Mouse (Mus musculus): ENCODE results near the gene Mospd3. TPM values are rescaled to one million over a fixed set of nuclear protein-coding genes. Genes with fewer than 3 reads are reported as not detected.

Mospd3 gene
- total RNA-seq (2023) = 41.8 and 42.3 TPM in 2 replicates

GRCm38 (mm10) chr5:137600619-137601364, at the start of gene Mospd3:
Gene Mospd3, minus strand, starts transcription at chr5:137601058.

DNA sequence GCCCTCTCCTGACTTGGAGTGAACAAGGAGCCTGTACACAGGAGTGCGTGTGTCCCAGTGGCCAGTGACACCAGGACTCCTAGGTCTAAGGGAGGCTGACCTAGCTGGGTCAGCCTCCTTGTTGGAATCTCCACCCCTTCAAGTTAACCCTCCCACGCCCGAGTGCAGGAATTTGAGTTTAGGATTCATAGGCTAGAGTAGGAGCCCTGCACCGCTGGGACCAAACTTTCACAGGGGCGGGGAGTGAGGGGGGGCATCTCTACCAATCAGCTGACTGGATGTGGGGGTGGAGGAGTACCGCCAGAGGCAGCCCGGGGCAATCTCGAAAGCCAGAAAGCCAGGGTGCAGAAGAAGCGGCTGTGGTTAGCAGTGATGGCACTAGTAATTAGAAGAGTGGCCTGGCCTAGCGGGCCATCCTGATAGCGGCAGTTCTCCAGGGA, 44.8 kb upstream of the Mospd3 start, which contains the start of gene Irs3:
TSS of gene Irs3 (minus strand) at position 63 of the 440 bp plus-strand sequence.

GRCm38 (mm10) chr5:137641054-137641453, 40.2 kb upstream of the Mospd3 start, which contains the start of gene Sap25:
Gene Sap25, plus strand, starts transcription at chr5:137641334.

DNA sequence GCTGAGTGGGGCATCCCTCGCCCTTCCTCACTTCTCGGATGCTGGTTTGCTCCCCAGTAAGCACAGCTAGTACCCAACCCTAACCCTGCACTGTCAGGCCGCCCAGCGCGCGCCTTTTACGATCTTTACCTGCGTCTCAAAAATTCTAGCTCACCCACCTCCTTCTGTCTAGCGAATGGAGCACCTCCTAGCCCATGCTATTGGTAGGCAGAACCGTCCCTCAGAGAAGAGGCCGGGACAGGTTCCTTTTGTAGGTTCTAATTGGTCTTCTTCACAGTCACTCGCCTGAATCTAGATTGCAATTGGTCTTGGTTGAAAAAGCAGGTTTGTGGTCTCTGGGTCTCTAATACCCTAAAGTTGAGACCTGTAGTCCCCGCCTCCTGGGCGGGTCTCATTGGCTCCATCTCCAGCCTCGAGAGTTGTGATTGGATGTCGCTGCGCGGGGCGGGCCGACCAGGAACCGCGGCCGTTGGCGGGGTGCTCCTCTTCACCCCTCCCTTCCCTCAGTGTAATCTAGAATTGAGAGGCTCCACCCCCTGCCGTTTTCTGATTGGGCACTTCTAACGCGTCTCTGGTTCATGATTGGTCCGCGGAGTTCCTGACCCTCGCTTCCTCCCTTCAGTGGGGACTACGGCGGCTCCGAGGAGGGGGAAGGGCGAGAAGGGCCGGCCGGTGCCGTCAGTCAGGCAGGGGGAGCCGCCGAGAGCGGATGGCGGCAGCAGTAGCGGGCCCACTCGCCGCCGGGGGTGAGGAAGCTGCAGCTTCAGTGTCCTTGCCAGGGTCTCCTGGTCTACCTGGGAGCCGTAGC, 27.8 kb upstream of the Mospd3 start, which contains the start of the genes Fbxo24, Lrch4 and Gm20605:
TSS of gene Fbxo24 (minus strand) at position 505 of the 808 bp plus-strand sequence.
TSS of gene Lrch4 (plus strand) at position 624 of the 808 bp plus-strand sequence.
TSS of gene Gm20605 (plus strand) at position 678 of the 808 bp plus-strand sequence.

DNA sequence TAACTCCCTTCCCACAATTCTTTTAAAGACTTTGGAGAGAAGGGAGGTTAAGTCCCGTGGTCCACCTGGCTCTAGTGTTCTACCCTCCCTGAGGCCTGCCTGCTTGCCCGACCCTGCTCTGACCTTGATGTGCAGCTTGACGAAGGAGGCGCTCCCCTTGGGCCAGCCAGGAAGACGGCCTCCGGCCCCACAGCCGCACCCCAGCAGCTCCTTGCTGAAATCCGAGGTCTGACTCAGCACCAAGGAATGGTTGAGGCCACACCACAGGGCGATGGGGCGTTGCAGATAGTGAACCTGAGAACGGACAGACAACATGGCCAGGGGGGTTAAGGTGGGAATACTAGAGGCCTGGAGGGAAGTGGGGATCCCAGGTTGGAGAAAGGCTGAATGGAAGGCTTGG, 12.7 kb upstream of the Mospd3 start, which contains the start of gene Pcolce:
TSS of gene Pcolce (minus strand) at position 235 of the 400 bp plus-strand sequence.

DNA sequence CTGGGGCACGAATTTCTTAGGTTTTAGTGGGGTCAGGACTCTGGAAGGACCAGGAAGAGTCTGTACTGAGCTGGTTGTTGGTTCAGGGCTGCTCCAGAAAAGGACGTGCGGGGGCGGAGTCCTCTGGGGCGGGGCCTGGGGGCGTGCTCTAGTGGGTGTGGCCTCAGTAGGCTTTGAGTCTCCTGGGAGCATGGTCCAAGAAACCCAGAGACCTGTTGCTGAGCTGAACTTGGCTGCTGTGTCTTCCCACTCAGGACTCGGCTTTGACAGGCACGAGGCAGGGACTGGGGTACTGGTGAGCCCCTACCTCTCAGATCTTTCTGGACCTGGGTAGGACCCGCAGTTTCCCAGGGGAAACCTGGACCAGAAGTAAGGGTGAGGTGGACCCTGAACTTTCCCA, 31.2 kb downstream of the Mospd3 start, which contains the start of gene Tfr2:
TSS of gene Tfr2 (plus strand) at position 176 of the 400 bp plus-strand sequence.

DNA sequence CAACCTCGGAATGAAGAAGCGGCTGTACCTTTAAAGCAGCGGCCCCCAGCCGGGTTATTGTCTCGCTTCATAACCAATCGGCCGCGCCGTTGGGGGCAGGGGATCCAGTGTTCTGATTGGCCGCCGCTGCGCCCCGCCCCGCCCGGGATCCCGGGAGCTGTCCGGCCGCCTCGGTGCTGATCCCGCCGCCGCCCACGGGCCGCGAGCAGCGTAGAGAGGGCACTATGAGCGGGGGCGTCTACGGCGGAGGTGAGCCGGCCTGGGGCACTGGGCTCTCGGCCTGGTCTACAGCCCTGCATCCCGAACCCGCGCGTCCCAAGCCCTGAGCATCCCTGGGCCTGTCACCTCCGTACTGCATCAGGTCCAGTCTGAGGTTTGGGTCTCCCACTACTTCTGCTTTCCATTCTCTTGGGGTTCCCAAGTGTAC, 47.4 kb downstream of the Mospd3 start, which contains the start of gene Actl6b:
TSS of gene Actl6b (plus strand) at position 107 of the 427 bp plus-strand sequence.

Other genes starting within 250 kb of the Mospd3 start
- 0.06 TPM in 1 of 2 replicates, not detected in the other for gene Zan, start 124.0 kb downstream of the Mospd3 start, total RNA-seq (2023)
- 13.0 and 17.8 TPM in 2 replicates for gene Pop7, start 98.5 kb downstream of the Mospd3 start, total RNA-seq (2023)
- 46.2 and 60.4 TPM in 2 replicates for gene Gigyf1, start 82.5 kb downstream of the Mospd3 start, total RNA-seq (2023)
- not detected in 2 replicates for gene Epo, start 67.8 kb downstream of the Mospd3 start, total RNA-seq (2023)
- 956 and 1,045 TPM in 2 replicates for gene Gnb2, start 67.5 kb downstream of the Mospd3 start, total RNA-seq (2023)
- not detected in 2 replicates for gene Actl6b, start 47.5 kb downstream of the Mospd3 start, total RNA-seq (2023)
- 0.76 and 1.7 TPM in 2 replicates for gene Tfr2, start 31.2 kb downstream of the Mospd3 start, total RNA-seq (2023)
- 0.61 and 2.0 TPM in 2 replicates for gene Pcolce, start 12.7 kb upstream of the Mospd3 start, total RNA-seq (2023)
- gene Fbxo24, start 27.9 kb upstream of the Mospd3 start, total RNA-seq (2023) = 0.36 TPM in 1 of 2 replicates, not detected in the other
- 235 and 280 TPM in 2 replicates for gene Lrch4, start 28.1 kb upstream of the Mospd3 start, total RNA-seq (2023)
- 37.6 and 52.5 TPM in 2 replicates for gene Gm20605, start 28.1 kb upstream of the Mospd3 start, total RNA-seq (2023)
- gene Sap25, start 40.3 kb upstream of the Mospd3 start, total RNA-seq (2023) = 51.2 and 70.0 TPM in 2 replicates
- gene Irs3, start 44.7 kb upstream of the Mospd3 start, total RNA-seq (2023) = not detected in 2 replicates
- 16.4 and 17.0 TPM in 2 replicates for gene Agfg2, start 83.7 kb upstream of the Mospd3 start, total RNA-seq (2023)
- gene Nyap1, start 140.5 kb upstream of the Mospd3 start, total RNA-seq (2023) = 0.50 and 0.54 TPM in 2 replicates
- 272 and 329 TPM in 2 replicates for gene Tsc22d4, start 144.7 kb upstream of the Mospd3 start, total RNA-seq (2023)
- 24.4 and 30.5 TPM in 2 replicates for gene Ppp1r35, start 177.8 kb upstream of the Mospd3 start, total RNA-seq (2023)
- 29.5 and 33.3 TPM in 2 replicates for gene Mepce, start 186.6 kb upstream of the Mospd3 start, total RNA-seq (2023)
- gene Zcwpw1, start 186.7 kb upstream of the Mospd3 start, total RNA-seq (2023) = 2.2 and 2.4 TPM in 2 replicates
- 535 and 567 TPM in 2 replicates for gene Pilra, start 235.2 kb upstream of the Mospd3 start, total RNA-seq (2023)